ENCODE assay signal across 12 mouse cellular contexts in the genomic region with DNA sequence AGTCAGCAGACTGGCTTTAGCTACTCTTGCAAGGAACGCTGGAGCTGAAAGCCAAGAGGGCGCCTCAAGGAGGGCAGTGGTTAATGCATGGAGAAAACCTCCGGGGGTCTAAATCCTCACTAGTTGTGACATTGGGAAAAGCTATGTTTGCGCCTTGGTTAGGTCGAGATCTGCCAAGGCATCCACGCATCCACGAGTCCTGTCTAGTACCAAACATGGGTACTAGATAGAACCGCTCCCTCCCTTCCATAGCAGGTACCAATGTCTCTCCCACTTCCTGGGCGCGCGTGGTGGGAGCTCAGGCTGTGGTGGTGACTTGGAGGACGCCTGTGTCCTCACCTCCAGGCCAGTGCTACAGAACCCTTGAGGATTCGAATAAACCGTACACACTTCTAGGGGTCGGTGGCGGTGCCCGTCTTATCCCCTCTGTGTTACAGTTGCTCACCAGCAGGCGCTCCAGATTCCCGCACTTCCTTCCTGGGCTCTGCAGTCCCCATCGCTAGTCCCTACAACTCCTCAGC. TPM values are rescaled to one million over a fixed set of nuclear protein-coding genes. Genes with fewer than 3 reads are reported as not detected.
A peak's percentile ranks its signal among the peaks of the same experiment; 100 is the strongest.
DNase-seq lines count a peak whose midpoint lies in the region; ATAC-seq and TF ChIP-seq lines count a peak whose summit lies in the region.
"Had no signal": no experiment of that assay in that cellular context is flagged by ENCODE, and none has a peak within 500 bp of the region (broad histone marks: within the 10 kb centered on the region; RNA-seq: fewer than 3 reads in every experiment).

No protein-coding gene starts in this region.

- H3K4me3 ChIP-seq in E14TG2a.4 (replicated peaks; ENCODE audit: low read length): peak overlapping the region; percentile 75; the same call in 1 of the 2 replicates
- H3K4me3 ChIP-seq in forebrain, embryonic 14.5 days (ENCODE audit: low read depth, low read length): peak overlapping the region; percentile 34
- no peak overlapping the region for H3K4me3 ChIP-seq in midbrain, embryonic 11.5 days (ENCODE audit: low read depth, low read length)
- H3K4me3 ChIP-seq in liver, postnatal 0 days (ENCODE audit: low read depth, low read length): no peak overlapping the region
- H3K4me3 ChIP-seq in kidney, embryonic 15.5 days (replicated peaks): no peak overlapping the region
- H3K4me3 ChIP-seq: heart, adult 2 months had no signal

- H3K9me3 ChIP-seq in E14TG2a.4 (ENCODE audit: low read length): no peaks in the 10 kb centered on the region
- no peaks in the 10 kb centered on the region for H3K9me3 ChIP-seq in forebrain, embryonic 14.5 days (replicated peaks; ENCODE audit: control insufficient read depth, low read length)
- no peaks in the 10 kb centered on the region for H3K9me3 ChIP-seq in midbrain, embryonic 11.5 days (ENCODE audit: control insufficient read depth, low read length)
- no peaks in the 10 kb centered on the region for H3K9me3 ChIP-seq in liver, postnatal 0 days (ENCODE audit: low read length)
- H3K9me3 ChIP-seq in kidney, embryonic 15.5 days (replicated peaks): no peaks in the 10 kb centered on the region
- H3K9me3 ChIP-seq: limb, embryonic 15.5 days had no signal

- peak overlapping the region; percentile 99 for H3K4me2 ChIP-seq in forebrain, embryonic 14.5 days (ENCODE audit: low read length)
- H3K4me2 ChIP-seq in midbrain, embryonic 11.5 days: peak overlapping the region; percentile 47
- no peak overlapping the region for H3K4me2 ChIP-seq in liver, postnatal 0 days (ENCODE audit: low read depth, low read length)
- H3K4me2 ChIP-seq in kidney, embryonic 15.5 days: no peak overlapping the region

- no peak for TF ChIP-seq EP300 in liver, postnatal 0 days (IDR thresholded peaks at IDR 0.05; ENCODE audit: low read depth)

- no peaks in the 10 kb centered on the region for H3K36me3 ChIP-seq in E14TG2a.4 (ENCODE audit: insufficient read depth, low read length)
- peaks cover 57% of the 10 kb centered on the region for H3K36me3 ChIP-seq in forebrain, embryonic 14.5 days (ENCODE audit: control insufficient read depth, insufficient read depth, low read length)
- H3K36me3 ChIP-seq in midbrain, embryonic 11.5 days (ENCODE audit: control insufficient read depth, insufficient read depth, low read length): no peaks in the 10 kb centered on the region
- no peaks in the 10 kb centered on the region for H3K36me3 ChIP-seq in liver, postnatal 0 days (replicated peaks; ENCODE audit: insufficient read depth, low read length)
- no peaks in the 10 kb centered on the region for H3K36me3 ChIP-seq in kidney, embryonic 15.5 days
- H3K36me3 ChIP-seq: limb, embryonic 15.5 days had no signal

- no peak for TF ChIP-seq CTCF in E14TG2a.4 (conservative IDR thresholded peaks at IDR 0.05; ENCODE audit: low read length)
- TF ChIP-seq CTCF in liver, postnatal 0 days (IDR thresholded peaks at IDR 0.05; ENCODE audit: low read depth): no peak

- ATAC-seq in forebrain, embryonic 14.5 days: no peak
- peak; percentile 34; the same call in 1 of the 2 replicates for ATAC-seq in midbrain, embryonic 11.5 days (ENCODE audit: low FRiP score)
- ATAC-seq in liver, postnatal 0 days: no peak
- no peak for ATAC-seq in kidney, embryonic 15.5 days (replicated peaks; ENCODE audit: low FRiP score)

- DNase-seq in cerebellum, adult 9-11 months: peak; percentile 57
- DNase-seq in cerebellum, adult 9-10 months: no peak
- DNase-seq in forebrain, embryonic 14.5 days (ENCODE audit: low spot score): peak; percentile 79
- peak; percentile 97 for DNase-seq in midbrain, embryonic 11.5 days (ENCODE audit: low spot score, missing footprints)
- DNase-seq in ovary, postnatal 14 days (ENCODE audit: low spot score): no peak
- DNase-seq in liver, postnatal 0 days: no peak
- DNase-seq: adrenal gland, postnatal 36 days; heart, adult 2 months; lung, postnatal 36 days had no signal

- WGBS in forebrain, embryonic 14.5 days: 6% methylated on average over 20 of the region's 20 CpGs
- WGBS in midbrain, embryonic 11.5 days: 5% methylated on average over 20 of the region's 20 CpGs
- WGBS in liver, postnatal 0 days (ENCODE audit: insufficient replicate concordance): 5% methylated on average over 20 of the region's 20 CpGs
- 3% methylated on average over 20 of the region's 20 CpGs for WGBS in kidney, embryonic 15.5 days

- H3K27me3 ChIP-seq in E14TG2a.4 (ENCODE audit: insufficient read depth, low read length): peaks cover 98% of the 10 kb centered on the region
- no peaks in the 10 kb centered on the region for H3K27me3 ChIP-seq in forebrain, embryonic 14.5 days (replicated peaks; ENCODE audit: control insufficient read depth, insufficient read depth, low read length)
- peaks cover 91% of the 10 kb centered on the region for H3K27me3 ChIP-seq in midbrain, embryonic 11.5 days (ENCODE audit: control insufficient read depth, insufficient read depth, low read length)
- peaks cover 95% of the 10 kb centered on the region for H3K27me3 ChIP-seq in liver, postnatal 0 days (ENCODE audit: insufficient read depth, low read length)
- H3K27me3 ChIP-seq in kidney, embryonic 15.5 days: peaks cover 100% of the 10 kb centered on the region

- H3K4me1 ChIP-seq in E14TG2a.4 (replicated peaks; ENCODE audit: low read depth, low read length): peaks cover 28% of the 10 kb centered on the region
- H3K4me1 ChIP-seq in forebrain, embryonic 14.5 days (ENCODE audit: control insufficient read depth, insufficient read depth, low read length): peaks cover 83% of the 10 kb centered on the region
- H3K4me1 ChIP-seq in midbrain, embryonic 11.5 days (ENCODE audit: control insufficient read depth, insufficient read depth, low read length): peaks cover 64% of the 10 kb centered on the region
- H3K4me1 ChIP-seq in liver, postnatal 0 days (ENCODE audit: insufficient read depth): 0 out of 2 replicates have a peak, but pooled peaks cover 6% of the 10 kb centered on the region
- peaks cover 9% of the 10 kb centered on the region for H3K4me1 ChIP-seq in kidney, embryonic 15.5 days

- peak overlapping the region; percentile 100 for H3K9ac ChIP-seq in forebrain, embryonic 14.5 days (ENCODE audit: low read length)
- H3K9ac ChIP-seq in midbrain, embryonic 11.5 days (ENCODE audit: low read length): peak overlapping the region; percentile 20
- H3K9ac ChIP-seq in liver, postnatal 0 days (replicated peaks): no peak overlapping the region
- H3K9ac ChIP-seq in kidney, embryonic 15.5 days: no peak overlapping the region
- H3K9ac ChIP-seq: limb, embryonic 15.5 days had no signal

- peak overlapping the region; percentile 100 for H3K27ac ChIP-seq in forebrain, embryonic 14.5 days (ENCODE audit: low read depth, low read length)
- peak overlapping the region; percentile 67 for H3K27ac ChIP-seq in midbrain, embryonic 11.5 days (ENCODE audit: low read depth, low read length)
- no peak overlapping the region for H3K27ac ChIP-seq in liver, postnatal 0 days (ENCODE audit: low read depth)
- no peak overlapping the region for H3K27ac ChIP-seq in kidney, embryonic 15.5 days
- H3K27ac ChIP-seq: heart, adult 2 months; limb, embryonic 15.5 days had no signal

RNA-seq across cellular contexts. Expression of a gene that starts 48.3 kb away (rescaled TPM):
- polyA plus RNA-seq in forebrain, embryonic 14.5 days (2014; fragmentation: Nextera tagmentation; extraction: Ambion mirVana): 20.2 and 23.4 TPM in 2 replicates
- polyA plus RNA-seq in midbrain, embryonic 11.5 days (2014; fragmentation: Nextera tagmentation; extraction: Ambion mirVana): 24.0 and 26.7 TPM in 2 replicates
- 19.1 and 24.7 TPM in 2 replicates for polyA plus RNA-seq in liver, postnatal 0 days (2015; fragmentation: Nextera tagmentation; extraction: Ambion mirVana)
- 32.9 and 36.7 TPM in 2 replicates for polyA plus RNA-seq in kidney, embryonic 15.5 days (2015; fragmentation: Nextera tagmentation; extraction: Ambion mirVana)

Comparison
In these comparisons a context has a peak if more than half of its experiments do, and no peak if none do; other contexts are left out.
1. DNase-seq: peak in cerebellum, adult 9-11 months (single experiment), forebrain, embryonic 14.5 days (single experiment) and midbrain, embryonic 11.5 days (single experiment); none in cerebellum, adult 9-10 months (single experiment), ovary, postnatal 14 days (single experiment) and liver, postnatal 0 days (single experiment).
2. H3K4me3 ChIP-seq: peak in E14TG2a.4 (single experiment) and forebrain, embryonic 14.5 days (single experiment); none in midbrain, embryonic 11.5 days (single experiment), liver, postnatal 0 days (single experiment) and kidney, embryonic 15.5 days (single experiment).
3. H3K27ac ChIP-seq: peak in forebrain, embryonic 14.5 days (single experiment) and midbrain, embryonic 11.5 days (single experiment); none in liver, postnatal 0 days (single experiment) and kidney, embryonic 15.5 days (single experiment).
4. H3K4me2 ChIP-seq: peak in forebrain, embryonic 14.5 days (single experiment) and midbrain, embryonic 11.5 days (single experiment); none in liver, postnatal 0 days (single experiment) and kidney, embryonic 15.5 days (single experiment).
5. H3K9ac ChIP-seq: peak in forebrain, embryonic 14.5 days (single experiment) and midbrain, embryonic 11.5 days (single experiment); none in liver, postnatal 0 days (single experiment) and kidney, embryonic 15.5 days (single experiment).